Mouse (Mus musculus): ENCODE results near the gene H2afy. TPM values are rescaled to one million over a fixed set of nuclear protein-coding genes. Genes with fewer than 3 reads are reported as not detected.

The H2afy gene
- polyA plus RNA-seq, 1 experiment from 2014 or later = 685 TPM

DNA sequence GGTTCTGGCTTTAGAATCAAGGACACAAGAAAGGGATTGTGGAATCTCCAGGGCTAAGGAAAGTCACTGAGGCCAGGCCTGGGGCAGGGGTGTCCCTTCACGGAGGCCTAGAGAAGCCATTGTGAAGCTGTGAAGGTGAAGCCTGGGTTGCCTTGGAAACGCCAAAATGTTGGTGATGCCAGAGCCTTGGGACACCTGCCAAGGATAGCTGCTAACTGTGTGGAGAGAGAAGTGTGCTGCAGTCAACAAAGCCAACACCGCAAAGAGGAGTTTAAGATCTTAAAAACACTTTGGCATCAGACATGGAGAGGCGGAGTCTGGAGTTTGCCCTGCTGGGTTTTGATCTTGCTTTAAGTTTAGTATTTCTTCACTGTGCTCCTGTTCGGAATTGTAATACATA lies 54.5 kb downstream of the H2afy start:
- Histone ChIP-seq H3K9me3 (ENCODE audit: control insufficient read depth, low read length) (no peaks in the 10 kb centered on the region), H3K27ac (ENCODE audit: low read depth, low read length) (no peak overlapping the region), H3K27me3 (ENCODE audit: control insufficient read depth, insufficient read depth, low read length) (no peaks in the 10 kb centered on the region), H3K36me3 (ENCODE audit: control insufficient read depth, insufficient read depth, low read length) (peaks cover 13% of the 10 kb centered on the region; the same call in 1 of the 2 replicates), H3K4me2 (ENCODE audit: low read depth, low read length, severe bottlenecking) (no peak overlapping the region), H3K9ac (ENCODE audit: low read length) (no peak overlapping the region), H3K4me3 (ENCODE audit: low read depth, low read length) (no peak overlapping the region), H3K4me1 (replicated peaks; ENCODE audit: control insufficient read depth, insufficient read depth, low read length) (no peaks in the 10 kb centered on the region)
- DNase-seq (ENCODE audit: low spot score) (no peak), ATAC-seq (replicated peaks; ENCODE audit: low FRiP score) (no peak)
- WGBS = 83% methylated on average over 5 of the region's 5 CpGs

DNA sequence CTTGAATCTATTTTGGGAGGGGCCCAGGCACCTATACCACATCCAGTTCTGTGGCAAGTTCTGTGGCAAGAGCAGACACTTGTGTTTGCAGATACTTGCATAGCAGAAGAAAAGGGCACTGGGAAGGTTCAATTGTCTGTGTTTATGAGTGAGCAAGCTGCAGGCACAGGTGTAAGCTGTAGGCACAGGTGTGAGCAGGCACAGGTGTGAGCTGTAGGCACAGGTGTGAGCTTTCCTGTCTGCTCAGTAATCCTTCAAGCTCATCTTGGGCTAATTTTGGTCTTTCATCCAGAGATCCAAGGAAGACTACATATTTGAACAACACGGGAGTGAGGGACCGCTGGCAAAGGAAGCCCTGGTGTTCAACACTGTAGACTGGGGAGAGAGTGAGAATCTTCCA lies 56.5 kb downstream of the H2afy start:
- Histone ChIP-seq H3K4me3 (ENCODE audit: low read depth, low read length) (no peak overlapping the region), H3K9me3 (ENCODE audit: control insufficient read depth, low read length) (no peaks in the 10 kb centered on the region), H3K9ac (ENCODE audit: low read length) (no peak overlapping the region), H3K36me3 (ENCODE audit: control insufficient read depth, insufficient read depth, low read length) (peaks cover 19% of the 10 kb centered on the region; the same call in 1 of the 2 replicates), H3K4me1 (replicated peaks; ENCODE audit: control insufficient read depth, insufficient read depth, low read length) (no peaks in the 10 kb centered on the region), H3K4me2 (ENCODE audit: low read depth, low read length, severe bottlenecking) (no peak overlapping the region), H3K27me3 (ENCODE audit: control insufficient read depth, insufficient read depth, low read length) (no peaks in the 10 kb centered on the region), H3K27ac (ENCODE audit: low read depth, low read length) (no peak overlapping the region)
- DNase-seq (ENCODE audit: low spot score) = no peak
- WGBS = 94% methylated on average over 2 of the region's 2 CpGs
- ATAC-seq (replicated peaks; ENCODE audit: low FRiP score) = no peak

DNA sequence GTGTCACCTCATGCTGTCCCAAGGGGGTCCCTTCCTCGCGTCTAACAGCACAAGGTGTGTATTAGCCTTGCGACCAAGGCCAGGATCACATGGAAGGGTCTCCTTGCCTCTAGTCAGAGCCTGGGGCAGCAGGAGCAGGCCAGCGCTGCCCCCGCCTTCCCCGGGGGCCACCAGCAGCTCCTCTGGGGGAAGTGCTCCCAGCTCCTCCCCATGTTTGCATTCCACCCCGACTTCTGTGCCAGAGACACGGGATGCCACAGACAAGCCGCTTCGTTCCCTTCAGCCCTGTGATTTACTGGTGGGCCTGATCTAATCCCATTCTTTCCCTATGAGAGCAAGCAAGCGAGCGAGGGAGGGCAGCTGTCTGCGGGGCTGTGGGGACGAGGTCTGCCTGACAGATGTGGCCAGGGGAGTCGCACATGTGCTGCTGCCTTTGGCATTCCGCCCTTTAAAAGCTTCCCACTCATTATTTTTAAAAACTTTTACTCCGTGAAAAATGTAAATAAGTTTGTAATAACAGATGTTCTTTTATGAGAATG lies 57.4 kb downstream of the H2afy start:
- Histone ChIP-seq H3K4me2 (ENCODE audit: low read depth, low read length, severe bottlenecking) (no peak overlapping the region), H3K27me3 (ENCODE audit: control insufficient read depth, insufficient read depth, low read length) (no peaks in the 10 kb centered on the region), H3K9ac (ENCODE audit: low read length) (no peak overlapping the region), H3K4me1 (replicated peaks; ENCODE audit: control insufficient read depth, insufficient read depth, low read length) (no peaks in the 10 kb centered on the region), H3K9me3 (ENCODE audit: control insufficient read depth, low read length) (no peaks in the 10 kb centered on the region), H3K36me3 (ENCODE audit: control insufficient read depth, insufficient read depth, low read length) (peaks cover 19% of the 10 kb centered on the region; the same call in 1 of the 2 replicates), H3K4me3 (ENCODE audit: low read depth, low read length) (no peak overlapping the region), H3K27ac (ENCODE audit: low read depth, low read length) (no peak overlapping the region)
- DNase-seq (ENCODE audit: low spot score) = no peak
- no peak for ATAC-seq (replicated peaks; ENCODE audit: low FRiP score)
- 83% methylated on average over 17 of the region's 17 CpGs for WGBS

DNA sequence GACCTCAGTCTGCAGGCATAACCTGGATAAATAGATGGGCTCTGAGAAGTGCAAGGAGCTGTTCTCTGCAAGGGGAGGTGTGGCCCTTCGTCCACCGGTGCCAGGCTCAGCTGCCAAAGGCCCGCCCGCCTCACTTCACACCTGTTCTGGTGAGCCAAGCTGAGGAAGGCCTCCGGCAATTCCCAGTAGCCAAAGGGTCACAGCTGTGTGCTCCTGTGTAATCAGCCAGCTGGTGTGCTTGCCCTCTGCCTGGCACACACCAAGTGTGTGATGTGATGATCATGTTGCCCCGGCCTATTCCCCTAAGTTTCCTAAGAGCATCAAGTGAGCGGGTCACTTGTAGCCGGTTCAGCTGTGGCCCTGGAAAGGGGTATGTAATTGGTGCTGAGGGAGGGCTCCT lies 60.2 kb downstream of the H2afy start:
- no peak for DNase-seq (ENCODE audit: low spot score)
- Histone ChIP-seq H3K9me3 (ENCODE audit: control insufficient read depth, low read length) (no peaks in the 10 kb centered on the region), H3K36me3 (ENCODE audit: control insufficient read depth, insufficient read depth, low read length) (peaks cover 15% of the 10 kb centered on the region; the same call in 1 of the 2 replicates), H3K4me3 (ENCODE audit: low read depth, low read length) (no peak overlapping the region), H3K4me1 (replicated peaks; ENCODE audit: control insufficient read depth, insufficient read depth, low read length) (no peaks in the 10 kb centered on the region), H3K27ac (ENCODE audit: low read depth, low read length) (no peak overlapping the region), H3K4me2 (ENCODE audit: low read depth, low read length, severe bottlenecking) (no peak overlapping the region), H3K27me3 (ENCODE audit: control insufficient read depth, insufficient read depth, low read length) (no peaks in the 10 kb centered on the region), H3K9ac (ENCODE audit: low read length) (no peak overlapping the region)
- 86% methylated on average over 8 of the region's 8 CpGs for WGBS
- no peak for ATAC-seq (replicated peaks; ENCODE audit: low FRiP score)

DNA sequence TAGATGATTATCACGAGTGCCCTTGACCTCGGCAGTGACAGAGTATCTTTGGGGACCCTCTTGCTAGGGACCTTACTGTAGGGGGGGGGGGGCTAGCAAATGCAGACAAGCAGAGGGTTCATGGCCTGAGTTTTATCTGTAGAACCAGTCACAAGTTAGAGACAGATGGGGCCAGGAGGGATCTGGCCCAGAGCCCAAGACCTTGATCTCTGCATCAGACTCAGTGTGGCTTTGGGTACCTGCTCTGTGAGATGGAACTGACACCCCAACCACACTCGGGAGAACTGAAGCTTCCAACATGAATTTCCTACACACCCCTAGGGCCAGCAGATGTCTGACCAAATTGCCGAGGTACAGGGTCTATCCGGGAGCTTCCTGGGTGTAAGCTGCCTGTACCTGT lies 63.0 kb downstream of the H2afy start:
- Histone ChIP-seq H3K4me2 (ENCODE audit: low read depth, low read length, severe bottlenecking) (no peak overlapping the region), H3K27ac (ENCODE audit: low read depth, low read length) (no peak overlapping the region), H3K36me3 (ENCODE audit: control insufficient read depth, insufficient read depth, low read length) (peaks cover 8% of the 10 kb centered on the region; the same call in 1 of the 2 replicates), H3K9me3 (ENCODE audit: control insufficient read depth, low read length) (no peaks in the 10 kb centered on the region), H3K9ac (ENCODE audit: low read length) (no peak overlapping the region), H3K4me1 (replicated peaks; ENCODE audit: control insufficient read depth, insufficient read depth, low read length) (no peaks in the 10 kb centered on the region; the same call in 1 of the 2 replicates), H3K4me3 (ENCODE audit: low read depth, low read length) (no peak overlapping the region), H3K27me3 (ENCODE audit: control insufficient read depth, insufficient read depth, low read length) (no peaks in the 10 kb centered on the region)
- ATAC-seq (replicated peaks; ENCODE audit: low FRiP score) (no peak), DNase-seq (ENCODE audit: low spot score) (no peak)
- WGBS = 82% methylated on average over 5 of the region's 5 CpGs

DNA sequence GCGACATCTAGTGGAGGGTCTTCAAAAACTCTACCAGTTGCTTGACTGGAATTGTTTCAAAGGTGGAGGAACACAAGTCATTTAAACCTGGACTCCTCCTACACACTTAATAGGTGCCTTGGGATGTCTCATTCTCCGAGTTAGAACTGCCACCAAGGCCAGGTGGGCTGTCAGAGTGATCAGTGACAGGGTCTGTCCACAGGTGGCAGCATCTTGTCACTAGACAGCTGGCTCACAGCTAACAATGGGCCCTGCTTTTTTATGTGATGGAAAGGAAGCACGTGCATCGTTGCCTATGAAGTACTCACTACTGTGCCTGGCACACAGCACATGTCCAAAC lies 63.9 kb downstream of the H2afy start:
- 55% methylated on average over 4 of the region's 4 CpGs for WGBS
- DNase-seq (ENCODE audit: low spot score) = no peak

DNA sequence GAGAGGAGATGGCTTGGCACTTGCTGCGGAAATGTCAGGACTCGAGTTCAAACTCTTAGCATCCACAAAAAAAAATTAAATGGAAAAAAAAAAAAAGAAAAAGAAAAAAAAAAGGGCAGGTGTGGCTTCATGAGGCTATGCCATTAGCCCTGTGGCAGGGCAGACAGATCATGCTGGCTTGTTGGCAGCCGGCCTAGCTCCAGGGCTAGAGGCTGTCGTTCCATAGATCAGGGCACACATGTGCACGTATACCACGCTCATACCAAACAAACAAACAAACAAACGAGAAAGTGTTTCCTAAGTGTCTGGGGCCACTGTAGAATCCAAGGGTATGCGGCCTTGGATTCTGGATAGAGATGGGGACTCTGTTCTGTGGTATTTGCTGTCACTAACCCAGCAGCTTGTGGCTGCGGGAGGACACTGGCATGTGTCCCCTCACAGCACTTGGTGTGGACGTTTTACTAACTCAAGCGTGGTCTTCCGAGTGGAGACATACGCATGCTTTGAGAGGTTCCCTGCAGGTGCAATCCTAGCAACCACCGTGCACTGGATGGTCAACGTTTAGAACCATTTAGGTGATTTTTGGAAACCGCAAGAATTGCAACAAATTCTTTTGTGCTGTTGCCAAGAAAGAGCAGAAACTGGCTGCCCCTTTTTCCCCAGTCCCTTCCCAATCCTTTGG lies 64.4 kb downstream of the H2afy start:
- no peak for DNase-seq (ENCODE audit: low spot score)
- H3K4me2 ChIP-seq (ENCODE audit: low read depth, low read length, severe bottlenecking) = no peak overlapping the region
- no peak for ATAC-seq (replicated peaks; ENCODE audit: low FRiP score)
- H3K4me1 ChIP-seq (replicated peaks; ENCODE audit: control insufficient read depth, insufficient read depth, low read length) = no peaks in the 10 kb centered on the region; the same call in 1 of the 2 replicates
- no peak overlapping the region for H3K4me3 ChIP-seq (ENCODE audit: low read depth, low read length)
- WGBS = 88% methylated on average over 16 of the region's 16 CpGs
- H3K36me3 ChIP-seq (ENCODE audit: control insufficient read depth, insufficient read depth, low read length) = peaks cover 6% of the 10 kb centered on the region; the same call in 1 of the 2 replicates
- H3K27ac ChIP-seq (ENCODE audit: low read depth, low read length) = no peak overlapping the region
- no peaks in the 10 kb centered on the region for H3K27me3 ChIP-seq (ENCODE audit: control insufficient read depth, insufficient read depth, low read length)
- no peak overlapping the region for H3K9ac ChIP-seq (ENCODE audit: low read length)
- no peaks in the 10 kb centered on the region for H3K9me3 ChIP-seq (ENCODE audit: control insufficient read depth, low read length)

More for the DNA sequence above, 63.9 kb downstream of the H2afy start:
- no peak overlapping the region for H3K4me3 ChIP-seq (ENCODE audit: low read depth, low read length)
- H3K4me1 ChIP-seq (replicated peaks; ENCODE audit: control insufficient read depth, insufficient read depth, low read length) = no peaks in the 10 kb centered on the region; the same call in 1 of the 2 replicates
- no peaks in the 10 kb centered on the region for H3K27me3 ChIP-seq (ENCODE audit: control insufficient read depth, insufficient read depth, low read length)
- H3K36me3 ChIP-seq (ENCODE audit: control insufficient read depth, insufficient read depth, low read length) = peaks cover 6% of the 10 kb centered on the region; the same call in 1 of the 2 replicates
- H3K27ac ChIP-seq (ENCODE audit: low read depth, low read length) = no peak overlapping the region
- no peaks in the 10 kb centered on the region for H3K9me3 ChIP-seq (ENCODE audit: control insufficient read depth, low read length)
- no peak overlapping the region for H3K9ac ChIP-seq (ENCODE audit: low read length)
- no peak for ATAC-seq (replicated peaks; ENCODE audit: low FRiP score)
- no peak overlapping the region for H3K4me2 ChIP-seq (ENCODE audit: low read depth, low read length, severe bottlenecking)

DNA sequence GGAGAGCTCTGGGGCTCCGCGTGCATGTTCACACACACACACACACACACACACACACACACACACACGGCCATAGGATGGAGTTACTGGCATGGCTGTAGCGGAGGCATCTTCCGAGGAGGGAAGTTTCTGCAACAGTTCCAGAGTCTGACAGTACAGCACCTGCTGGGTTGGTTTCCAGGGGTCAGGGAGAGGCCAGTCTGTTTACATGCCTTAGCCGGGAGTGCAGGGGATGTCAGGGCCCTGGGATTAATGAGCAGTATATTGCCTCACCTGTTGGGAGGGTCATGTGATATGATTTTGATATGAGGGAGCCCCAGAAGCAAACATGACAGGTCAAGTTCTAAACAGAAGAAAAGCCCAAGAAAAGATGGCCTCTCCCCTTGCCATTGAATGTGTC lies 66.5 kb downstream of the H2afy start:
- Histone ChIP-seq H3K4me2 (ENCODE audit: low read depth, low read length, severe bottlenecking) (no peak overlapping the region), H3K9me3 (ENCODE audit: control insufficient read depth, low read length) (no peaks in the 10 kb centered on the region), H3K27me3 (ENCODE audit: control insufficient read depth, insufficient read depth, low read length) (no peaks in the 10 kb centered on the region), H3K36me3 (ENCODE audit: control insufficient read depth, insufficient read depth, low read length) (no peaks in the 10 kb centered on the region; the same call in 1 of the 2 replicates), H3K4me3 (ENCODE audit: low read depth, low read length) (no peak overlapping the region), H3K9ac (ENCODE audit: low read length) (no peak overlapping the region), H3K4me1 (replicated peaks; ENCODE audit: control insufficient read depth, insufficient read depth, low read length) (no peaks in the 10 kb centered on the region; the same call in 1 of the 2 replicates), H3K27ac (ENCODE audit: low read depth, low read length) (no peak overlapping the region)
- ATAC-seq (replicated peaks; ENCODE audit: low FRiP score) (no peak), DNase-seq (ENCODE audit: low spot score) (no peak)
- 87% methylated on average over 6 of the region's 6 CpGs for WGBS

DNA sequence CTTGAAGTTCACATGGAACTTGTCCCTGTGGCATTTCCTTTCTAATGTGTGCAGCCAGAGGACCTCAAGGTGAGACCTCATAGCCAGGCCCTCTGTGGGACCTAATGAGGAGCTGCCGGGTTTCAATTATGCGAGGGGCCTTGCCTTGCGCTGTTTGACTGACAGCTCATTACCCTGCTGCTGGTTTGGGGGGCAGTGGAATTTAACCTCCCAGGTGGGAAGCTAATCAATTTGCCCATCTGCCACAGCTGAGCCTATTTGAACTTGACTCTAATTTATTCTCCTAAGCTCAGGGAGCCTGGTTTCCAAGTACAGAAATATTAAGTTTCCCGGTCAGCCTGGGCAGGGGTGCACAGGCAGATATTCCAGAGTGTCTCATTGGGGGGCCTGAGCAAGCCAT lies 67.6 kb downstream of the H2afy start:
- no peaks in the 10 kb centered on the region for H3K9me3 ChIP-seq (ENCODE audit: control insufficient read depth, low read length)
- H3K27ac ChIP-seq (ENCODE audit: low read depth, low read length) = no peak overlapping the region
- no peaks in the 10 kb centered on the region; the same call in 1 of the 2 replicates for H3K36me3 ChIP-seq (ENCODE audit: control insufficient read depth, insufficient read depth, low read length)
- ATAC-seq (replicated peaks; ENCODE audit: low FRiP score) (no peak), DNase-seq (ENCODE audit: low spot score) (no peak)
- 44% methylated on average over 4 of the region's 4 CpGs for WGBS
- no peak overlapping the region for H3K9ac ChIP-seq (ENCODE audit: low read length)
- H3K27me3 ChIP-seq (ENCODE audit: control insufficient read depth, insufficient read depth, low read length) = no peaks in the 10 kb centered on the region
- no peak overlapping the region for H3K4me3 ChIP-seq (ENCODE audit: low read depth, low read length)
- no peaks in the 10 kb centered on the region; the same call in 1 of the 2 replicates for H3K4me1 ChIP-seq (replicated peaks; ENCODE audit: control insufficient read depth, insufficient read depth, low read length)
- no peak overlapping the region for H3K4me2 ChIP-seq (ENCODE audit: low read depth, low read length, severe bottlenecking)

Data from forebrain, embryonic 11.5 days (tissue).